10 mouse cellular contexts compared by ENCODE assay signal in the genomic region with DNA sequence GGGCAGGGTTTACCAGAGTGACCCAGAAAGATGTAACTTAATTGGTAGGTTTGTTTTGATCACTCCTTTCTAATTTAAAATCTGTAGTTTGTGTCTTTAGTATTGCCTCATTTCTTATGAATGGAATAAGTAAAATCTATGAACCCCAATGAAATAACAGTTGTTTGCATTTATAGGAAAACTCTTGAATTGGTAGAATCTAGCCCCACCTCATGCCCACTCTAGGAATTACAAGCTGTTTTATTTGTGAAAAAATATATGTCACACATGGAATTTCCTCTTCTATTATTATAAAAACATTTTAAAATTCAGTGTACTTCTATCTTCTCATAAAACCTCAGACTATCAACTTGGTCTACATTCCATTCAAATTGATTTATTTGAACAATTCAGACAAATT. TPM values are rescaled to one million over a fixed set of nuclear protein-coding genes. Genes with fewer than 3 reads are reported as not detected.
DNase-seq lines count a peak whose midpoint lies in the region; ATAC-seq lines count a peak whose summit lies in the region.
"Had no signal": no experiment of that assay in that cellular context is flagged by ENCODE, and none has a peak within 500 bp of the region (broad histone marks: within the 10 kb centered on the region; RNA-seq: fewer than 3 reads in every experiment).

No protein-coding gene starts in this region.

- no peak overlapping the region for H3K27ac ChIP-seq in hindbrain, embryonic 11.5 days (ENCODE audit: low read depth, low read length)
- no peak overlapping the region for H3K27ac ChIP-seq in hindbrain, embryonic 13.5 days
- H3K27ac ChIP-seq: macrophage; stomach, embryonic 15.5 days had no signal

- H3K9me3 ChIP-seq in hindbrain, embryonic 11.5 days (ENCODE audit: control insufficient read depth, low read length) = no peaks in the 10 kb centered on the region
- H3K9me3 ChIP-seq in hindbrain, embryonic 13.5 days = no peaks in the 10 kb centered on the region
- H3K9me3 ChIP-seq: stomach, embryonic 15.5 days had no signal

- H3K27me3 ChIP-seq in hindbrain, embryonic 11.5 days (ENCODE audit: control insufficient read depth, insufficient read depth, low read length) = no peaks in the 10 kb centered on the region
- H3K27me3 ChIP-seq in hindbrain, embryonic 13.5 days = no peaks in the 10 kb centered on the region
- H3K27me3 ChIP-seq: stomach, embryonic 15.5 days had no signal

- DNase-seq in hindbrain, embryonic 11.5 days (ENCODE audit: low spot score) = peak; percentile 49
- DNase-seq in right cerebral cortex, postnatal 4 days = peak; percentile 17
- no peak for DNase-seq in right cerebral cortex, postnatal 14 days
- peak; percentile 47 to 64 for DNase-seq in cerebellum, postnatal 10 days
- peak; percentile 65 for DNase-seq in retina, embryonic 14.5 days (ENCODE audit: low spot score)
- no peak for DNase-seq in urinary bladder, postnatal 25 days (ENCODE audit: low spot score)

- no peak overlapping the region for H3K4me2 ChIP-seq in hindbrain, embryonic 11.5 days (replicated peaks; ENCODE audit: low read depth, low read length)
- H3K4me2 ChIP-seq in hindbrain, embryonic 13.5 days = no peak overlapping the region
- H3K4me2 ChIP-seq: stomach, embryonic 15.5 days had no signal

- no peak overlapping the region for H3K4me3 ChIP-seq in hindbrain, embryonic 11.5 days (ENCODE audit: low read depth, low read length)
- H3K4me3 ChIP-seq in hindbrain, embryonic 13.5 days = no peak overlapping the region
- H3K4me3 ChIP-seq: stomach, embryonic 15.5 days had no signal

- H3K9ac ChIP-seq in hindbrain, embryonic 11.5 days (ENCODE audit: low read depth, low read length) = no peak overlapping the region
- no peak overlapping the region for H3K9ac ChIP-seq in hindbrain, embryonic 13.5 days
- H3K9ac ChIP-seq: stomach, embryonic 15.5 days had no signal

- no peaks in the 10 kb centered on the region for H3K4me1 ChIP-seq in hindbrain, embryonic 11.5 days (replicated peaks; ENCODE audit: control insufficient read depth, insufficient read depth, low read length)
- H3K4me1 ChIP-seq in hindbrain, embryonic 13.5 days (replicated peaks) = no peaks in the 10 kb centered on the region; the same call in 1 of the 2 replicates
- H3K4me1 ChIP-seq: stomach, embryonic 15.5 days had no signal

- ATAC-seq in hindbrain, embryonic 11.5 days (ENCODE audit: low FRiP score) = no peak
- ATAC-seq in hindbrain, embryonic 13.5 days (ENCODE audit: low FRiP score) = no peak
- ATAC-seq in megakaryocyte-erythroid progenitor cell, adult 5-6 weeks (replicated peaks; ENCODE audit: low FRiP score, low TSS enrichment, poor library complexity, severe bottlenecking) = no peak

- no peaks in the 10 kb centered on the region for H3K36me3 ChIP-seq in hindbrain, embryonic 11.5 days (ENCODE audit: control insufficient read depth, insufficient read depth, low read length)
- no peaks in the 10 kb centered on the region for H3K36me3 ChIP-seq in hindbrain, embryonic 13.5 days
- H3K36me3 ChIP-seq: stomach, embryonic 15.5 days had no signal

RNA-seq across cellular contexts. Expression of a gene that starts 47.3 kb away (rescaled TPM):
- 47.5 and 48.9 TPM in 2 replicates for polyA plus RNA-seq in hindbrain, embryonic 11.5 days (2014; fragmentation: Nextera tagmentation; extraction: Ambion mirVana)
- polyA plus RNA-seq in hindbrain, embryonic 13.5 days (2015; fragmentation: Nextera tagmentation; extraction: Ambion mirVana) = 53.9 and 57.0 TPM in 2 replicates
- 2.2 and 4.1 TPM in 2 replicates for total RNA-seq in megakaryocyte-erythroid progenitor cell, adult 5-6 weeks (2014; fragmentation: Nextera tagmentation)
- 7.2 and 8.3 TPM in 2 replicates for total RNA-seq in megakaryocyte-erythroid progenitor cell, adult 5-6 weeks (2017)

RNA-seq across cellular contexts. Expression of a gene that starts 47.7 kb away (rescaled TPM):
- polyA plus RNA-seq in hindbrain, embryonic 11.5 days (2014; fragmentation: Nextera tagmentation; extraction: Ambion mirVana) = 45.8 and 48.1 TPM in 2 replicates
- 18.5 and 18.7 TPM in 2 replicates for polyA plus RNA-seq in hindbrain, embryonic 13.5 days (2015; fragmentation: Nextera tagmentation; extraction: Ambion mirVana)
- total RNA-seq in megakaryocyte-erythroid progenitor cell, adult 5-6 weeks (2014; fragmentation: Nextera tagmentation) = 30.5 and 32.2 TPM in 2 replicates
- total RNA-seq in megakaryocyte-erythroid progenitor cell, adult 5-6 weeks (2017) = 16.1 and 35.0 TPM in 2 replicates

RNA-seq across cellular contexts. Expression of a gene that starts 52.9 kb away (rescaled TPM):
- 29.1 and 32.0 TPM in 2 replicates for polyA plus RNA-seq in hindbrain, embryonic 11.5 days (2014; fragmentation: Nextera tagmentation; extraction: Ambion mirVana)
- polyA plus RNA-seq in hindbrain, embryonic 13.5 days (2015; fragmentation: Nextera tagmentation; extraction: Ambion mirVana) = 17.9 and 21.1 TPM in 2 replicates
- total RNA-seq in megakaryocyte-erythroid progenitor cell, adult 5-6 weeks (2014; fragmentation: Nextera tagmentation) = 8.0 and 8.8 TPM in 2 replicates
- 0.42 and 3.0 TPM in 2 replicates for total RNA-seq in megakaryocyte-erythroid progenitor cell, adult 5-6 weeks (2017)

Comparison
In these comparisons a context has a peak if more than half of its experiments do, and no peak if none do; other contexts are left out.
1. DNase-seq: peak in hindbrain, embryonic 11.5 days (single experiment), right cerebral cortex, postnatal 4 days (single experiment), cerebellum, postnatal 10 days (2 of 2) and retina, embryonic 14.5 days (single experiment); none in right cerebral cortex, postnatal 14 days (single experiment) and urinary bladder, postnatal 25 days (single experiment).